Mouse (Mus musculus): ENCODE results near the gene Lcn2.

Gene Lcn2

DNA sequence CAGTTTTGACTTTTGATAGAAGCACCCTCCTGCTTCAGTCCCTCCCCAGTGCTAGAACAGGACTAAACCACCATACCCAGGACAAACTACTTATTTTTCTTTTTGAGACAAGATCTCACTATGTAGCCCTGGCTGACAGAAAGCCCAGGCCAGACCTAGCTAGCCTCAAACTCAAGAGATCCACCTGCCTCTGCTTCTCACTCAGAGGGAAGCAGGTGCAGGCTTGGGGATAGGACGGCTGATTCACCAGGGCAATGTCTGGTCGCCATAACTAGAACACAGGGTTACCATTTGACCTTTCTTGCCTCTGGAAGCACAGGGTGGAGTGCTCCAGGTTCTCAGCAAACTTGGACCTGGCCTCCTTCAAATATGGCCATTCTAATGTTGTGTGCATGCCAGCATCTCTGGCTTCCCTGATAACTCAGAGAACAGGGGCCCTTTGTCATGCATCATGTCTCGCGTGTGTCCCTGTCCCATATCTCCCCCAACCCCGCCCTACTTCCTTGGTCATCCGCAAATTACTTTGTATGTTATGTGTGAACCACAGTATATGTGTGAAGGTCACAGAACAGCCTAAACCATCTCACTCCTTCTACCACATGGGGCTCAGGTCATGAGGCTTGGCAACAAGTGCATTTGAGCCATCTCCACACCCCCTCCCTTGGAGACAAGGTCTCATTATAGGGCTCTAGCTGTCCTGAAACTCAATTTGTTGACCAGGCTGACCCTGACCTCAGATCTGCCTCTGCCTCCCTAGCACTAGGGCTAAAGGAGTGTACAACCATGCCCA, 24.9 kb upstream of the Lcn2 start:
- DNase-seq, result no peak

DNA sequence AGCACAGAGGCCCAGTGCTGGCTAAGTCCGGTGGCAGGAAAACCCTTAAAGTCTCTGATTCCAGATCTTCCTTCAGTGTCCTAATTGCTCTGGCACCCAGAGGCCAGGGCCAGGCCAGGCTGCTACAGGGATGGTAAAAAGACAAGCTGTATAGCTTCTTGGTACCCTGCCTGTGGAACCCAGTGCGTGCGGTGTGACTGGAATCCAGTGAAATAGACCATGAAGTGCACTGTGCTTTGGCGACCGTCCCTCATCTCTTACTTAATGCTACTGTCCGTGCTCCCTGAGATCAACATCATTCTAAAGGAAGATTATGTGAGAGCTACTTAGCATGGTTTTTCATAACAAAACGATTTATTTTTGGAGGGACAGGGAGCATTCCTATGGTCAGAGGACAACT, 23.4 kb upstream of the Lcn2 start:
- no peak for DNase-seq

DNA sequence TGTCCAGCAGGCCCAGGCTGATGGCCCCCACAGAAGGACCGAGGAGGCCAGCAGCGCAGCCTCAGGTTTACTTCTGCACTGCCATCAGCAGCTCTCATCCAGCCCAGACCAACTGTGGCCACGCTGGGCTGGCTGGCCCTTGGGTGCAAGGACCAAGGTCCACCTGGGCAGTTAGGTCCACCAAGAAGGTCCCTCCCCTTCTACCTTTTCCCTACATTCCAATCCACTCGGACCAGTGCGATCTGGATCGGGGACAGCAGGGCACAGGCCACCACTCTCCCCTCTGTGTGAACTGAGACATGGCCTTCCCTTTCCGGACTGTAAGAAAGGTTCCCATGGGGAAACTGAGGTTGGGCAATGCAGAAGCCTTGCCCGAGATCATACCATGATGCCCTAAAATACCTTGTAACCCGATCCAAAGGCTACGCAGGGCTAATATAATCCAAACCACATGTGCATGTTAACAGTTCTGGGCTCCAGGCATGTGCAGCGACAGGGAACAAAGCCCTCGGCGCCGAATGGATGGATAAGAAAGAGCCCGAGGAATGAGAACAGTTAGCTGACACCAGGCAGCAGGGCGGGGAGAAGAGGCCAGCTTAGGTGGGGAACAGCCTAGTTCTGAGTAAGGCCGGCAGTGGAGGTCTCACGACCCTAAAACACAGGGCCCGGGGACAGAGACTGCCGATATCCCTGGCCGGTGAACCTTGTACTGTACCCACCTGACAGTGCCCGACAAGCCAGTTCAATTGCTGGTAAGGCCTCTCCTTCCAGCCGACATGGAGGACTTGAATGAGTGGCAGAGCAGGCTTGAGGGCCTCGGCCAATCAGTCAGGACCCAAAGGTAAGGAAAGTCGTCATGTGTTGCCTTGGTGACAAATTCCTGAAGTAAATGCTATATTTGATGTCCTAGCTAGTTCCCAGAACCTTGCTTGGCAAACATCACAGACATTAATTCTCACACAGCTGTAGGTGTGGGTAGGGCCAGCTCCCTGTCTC, 20.7 kb upstream of the Lcn2 start:
- no peak for DNase-seq

DNA sequence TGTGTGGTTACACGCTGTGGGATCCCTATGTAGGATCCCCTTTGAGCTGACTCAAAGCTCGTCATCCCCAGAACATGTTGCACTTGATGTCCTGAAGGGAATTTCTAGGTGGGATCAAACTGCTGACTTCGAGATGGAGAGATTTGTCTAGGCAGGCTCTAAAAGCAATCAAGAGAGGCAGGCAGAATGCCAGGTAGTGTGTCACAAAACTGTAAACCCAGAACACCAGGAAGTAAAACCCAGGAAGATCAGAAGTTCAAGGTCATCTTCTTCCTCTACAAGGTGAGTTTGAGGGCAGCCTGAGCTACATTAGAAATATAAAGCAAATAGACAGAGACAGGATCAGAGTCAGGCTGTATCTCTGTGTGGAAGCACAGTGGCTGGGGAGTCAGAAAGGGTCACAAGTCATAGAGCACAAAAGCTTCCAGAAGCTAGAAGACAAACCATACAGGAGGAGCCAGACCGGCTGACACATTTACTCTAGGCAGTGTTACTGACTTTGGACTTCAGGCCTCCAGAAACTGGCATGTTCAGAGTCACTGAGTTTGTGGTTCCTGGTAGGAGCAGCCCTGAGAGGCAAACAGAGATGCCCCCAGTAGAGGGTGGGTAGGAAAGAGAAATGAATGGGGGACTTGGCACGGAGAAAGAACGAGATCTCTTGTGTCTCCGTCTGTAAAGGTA, 19.2 kb upstream of the Lcn2 start:
- no peak for DNase-seq

DNA sequence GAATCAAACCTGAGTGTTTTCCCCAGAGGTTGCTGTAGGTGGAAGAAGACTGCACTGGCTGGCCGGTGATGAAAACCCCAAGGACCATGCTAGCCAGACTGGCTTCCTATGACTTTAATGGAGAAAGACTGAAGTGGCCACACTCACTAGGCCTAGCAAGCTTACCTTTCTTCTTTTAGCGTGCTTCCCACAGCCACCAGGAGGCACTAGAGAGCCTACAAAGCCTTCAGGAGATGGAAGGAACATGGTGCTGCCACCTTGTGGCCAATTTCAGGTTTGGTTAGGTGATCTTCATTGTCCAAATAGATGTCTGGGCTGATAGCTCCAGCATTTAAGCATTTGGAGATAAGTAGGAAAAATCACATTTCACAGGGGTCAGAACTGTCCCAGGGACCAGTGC, 16.6 kb upstream of the Lcn2 start:
- DNase-seq, result peak; percentile 98

DNA sequence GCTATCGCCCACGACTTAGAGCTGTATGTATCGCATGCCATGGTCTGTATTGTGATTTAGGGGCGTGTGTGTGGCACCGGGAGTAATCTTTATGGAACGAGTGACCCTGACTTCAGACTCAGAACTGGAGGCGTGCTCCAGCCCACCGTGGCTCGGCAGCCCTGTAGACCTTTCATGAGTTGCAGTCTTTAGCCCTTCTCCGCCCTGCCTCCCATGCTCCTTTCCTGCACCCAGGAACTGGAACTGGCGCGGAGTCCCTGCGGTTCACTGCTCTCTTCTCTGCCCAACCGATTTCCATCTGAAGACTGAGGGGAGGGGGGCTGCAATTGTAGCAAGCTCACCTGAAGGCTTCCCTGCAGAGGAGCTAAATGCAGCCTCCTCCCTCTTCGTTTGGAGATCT, 8.6 kb upstream of the Lcn2 start:
- peak; percentile 45 for DNase-seq

DNA sequence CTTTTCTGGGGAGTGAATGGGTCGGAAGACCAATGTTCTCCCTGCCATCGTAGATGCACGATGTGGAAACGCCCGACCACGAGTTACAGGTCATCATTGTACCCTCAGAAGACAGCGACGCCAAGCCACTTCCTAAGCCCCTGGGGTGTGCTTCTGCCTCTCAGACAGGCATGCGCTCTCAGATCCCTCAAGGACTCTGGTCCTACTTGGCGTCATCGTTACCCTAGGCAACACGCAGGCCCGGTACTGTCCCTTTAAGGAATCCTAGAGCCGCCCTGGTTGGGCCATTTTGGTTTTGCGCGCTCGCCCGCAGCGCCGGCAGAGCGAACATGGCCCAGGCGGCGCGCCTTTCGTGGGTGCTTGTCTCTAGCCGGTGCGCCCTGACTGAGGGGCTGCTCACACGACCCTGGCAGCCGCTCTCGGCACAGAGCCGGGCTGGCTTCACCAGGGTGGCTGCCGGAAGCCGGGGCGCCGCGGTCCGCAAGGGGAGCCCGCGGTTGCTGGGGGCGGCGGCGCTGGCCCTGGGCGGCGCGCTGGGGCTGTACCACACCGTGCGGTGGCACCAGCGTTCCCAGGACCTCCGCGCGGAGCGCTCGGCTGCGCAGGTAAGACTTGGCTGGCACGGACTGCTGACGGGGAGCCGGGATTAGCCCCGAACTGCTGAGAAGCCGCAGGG, 8.0 kb upstream of the Lcn2 start:
- peak; percentile 78 for DNase-seq

DNA sequence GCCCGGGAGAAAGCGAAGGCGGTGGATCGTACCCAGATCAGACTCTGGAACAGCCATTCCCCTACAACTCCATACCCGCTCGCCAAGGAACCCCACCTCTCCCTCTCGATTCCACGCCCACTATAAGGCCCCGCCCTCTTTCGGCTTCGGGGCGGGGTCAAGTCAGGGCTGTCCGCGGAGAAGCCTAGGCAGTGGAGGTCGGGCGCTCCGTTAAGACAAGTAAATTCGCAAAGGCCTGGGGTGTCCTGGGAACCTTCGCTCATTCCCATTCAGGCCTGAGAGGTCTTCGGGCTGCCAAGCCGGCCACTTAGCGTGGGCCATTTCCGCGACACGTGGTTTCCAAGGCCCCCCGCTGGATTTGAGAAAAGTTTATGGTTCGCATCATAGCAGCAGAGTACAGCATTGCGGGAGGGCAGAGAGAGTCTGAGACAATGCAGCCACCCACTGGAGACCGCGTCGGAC, 7.5 kb upstream of the Lcn2 start, which contains the start of gene Ptges2:
Ptges2 (plus strand) TSS at position 413 of the 462 bp plus-strand sequence.
- DNase-seq, result peak; percentile 95

DNA sequence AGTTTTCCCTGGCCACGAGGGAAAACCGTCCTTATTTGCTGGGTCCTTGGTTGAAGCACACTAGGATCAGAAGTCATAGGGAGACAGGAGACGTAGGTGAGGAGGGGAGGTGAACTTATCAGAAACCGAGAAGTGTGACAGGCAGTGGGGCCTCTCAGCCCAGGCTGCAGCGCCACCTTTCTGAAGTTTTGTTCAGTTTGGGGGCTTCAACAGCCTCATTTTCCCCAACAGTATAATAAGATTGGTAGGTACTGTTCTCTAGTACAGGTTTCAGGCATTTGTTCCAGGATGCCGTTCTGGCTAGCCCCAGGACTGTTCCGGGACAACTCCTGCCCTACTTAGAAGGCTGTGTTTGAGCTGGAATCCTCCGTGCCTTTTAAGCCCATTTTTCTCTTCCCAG, 6.9 kb upstream of the Lcn2 start:
- DNase-seq, result peak; percentile 82

DNA sequence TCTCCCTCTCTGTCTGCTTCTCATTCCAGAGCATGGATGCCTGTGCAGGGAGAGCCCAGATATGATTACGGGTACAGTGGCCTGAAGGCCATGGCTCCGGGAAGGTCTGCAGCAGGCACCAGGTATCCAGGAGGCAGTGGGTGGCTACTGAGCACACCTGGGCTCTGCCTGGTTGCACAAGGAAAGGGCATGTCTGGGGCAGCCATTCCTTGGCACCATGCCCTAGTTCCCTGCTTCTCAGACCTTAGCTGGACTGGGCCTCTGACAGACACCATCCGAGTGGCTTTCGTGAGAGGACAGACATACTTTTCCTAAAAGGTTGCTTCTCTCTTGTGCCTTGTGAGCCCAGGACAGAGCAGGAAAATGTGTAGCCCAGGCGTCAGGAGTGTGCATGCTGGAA, 4.0 kb upstream of the Lcn2 start:
- no peak for DNase-seq

DNA sequence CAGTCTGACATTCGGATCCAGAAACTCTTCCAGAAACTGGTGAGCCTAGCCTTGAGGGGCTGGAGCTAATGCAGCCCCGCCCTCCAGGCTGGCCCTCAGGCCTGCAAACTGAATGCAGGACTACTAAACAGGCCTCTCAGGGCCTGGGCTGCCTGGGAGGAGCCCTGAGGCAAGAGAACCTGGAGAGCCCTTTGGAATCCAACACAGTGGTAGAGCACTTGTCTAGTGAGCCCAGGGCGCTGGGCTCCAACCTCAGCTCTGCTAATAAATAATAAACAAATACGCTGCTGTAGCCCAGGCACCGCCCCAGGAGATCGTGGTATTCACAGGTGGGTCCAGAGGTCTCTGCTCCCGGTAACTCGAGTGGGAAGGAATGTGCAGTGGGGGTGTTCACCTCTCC, 2.8 kb upstream of the Lcn2 start:
- DNase-seq, result no peak

DNA sequence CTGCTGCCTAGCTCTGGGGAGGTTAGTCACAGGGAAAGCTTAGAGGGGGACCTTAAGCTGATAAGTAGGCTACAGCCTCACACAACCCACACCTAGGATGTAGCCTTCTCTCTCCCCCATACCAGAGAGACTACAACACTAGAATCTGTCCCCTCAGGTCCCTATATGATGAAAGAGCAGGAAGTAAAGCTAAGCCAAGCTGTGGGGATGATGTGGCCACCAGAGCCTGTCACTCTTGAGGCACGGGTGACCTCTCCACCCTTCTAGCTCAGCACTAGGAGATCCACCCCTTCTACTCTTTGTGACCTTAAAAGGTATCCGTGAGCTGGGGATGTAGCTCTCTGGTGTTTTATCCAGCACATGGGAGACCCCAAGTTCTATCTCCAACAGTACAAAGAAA, 1.1 kb upstream of the Lcn2 start:
- DNase-seq, result no peak

DNA sequence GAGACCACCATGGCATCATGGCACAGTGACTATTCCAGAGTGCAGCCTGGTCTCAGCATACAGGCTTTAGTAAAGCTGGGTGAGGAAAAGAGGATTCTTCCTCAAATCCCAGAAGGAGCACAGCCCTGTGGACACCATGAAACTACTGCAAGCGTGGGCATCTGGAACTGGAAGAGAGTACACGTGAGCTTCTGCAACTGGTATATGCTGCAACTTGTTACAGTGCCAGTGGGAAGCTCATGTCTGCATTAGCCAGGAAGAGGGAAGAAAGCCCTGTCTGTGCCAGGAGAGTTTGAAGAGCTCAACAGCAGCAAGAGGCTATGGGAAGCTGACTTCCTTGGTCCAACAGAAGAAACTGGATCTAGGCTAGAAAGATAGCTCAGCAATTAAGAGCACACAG, 5.4 kb downstream of the Lcn2 start:
- DNase-seq, result no peak

DNA sequence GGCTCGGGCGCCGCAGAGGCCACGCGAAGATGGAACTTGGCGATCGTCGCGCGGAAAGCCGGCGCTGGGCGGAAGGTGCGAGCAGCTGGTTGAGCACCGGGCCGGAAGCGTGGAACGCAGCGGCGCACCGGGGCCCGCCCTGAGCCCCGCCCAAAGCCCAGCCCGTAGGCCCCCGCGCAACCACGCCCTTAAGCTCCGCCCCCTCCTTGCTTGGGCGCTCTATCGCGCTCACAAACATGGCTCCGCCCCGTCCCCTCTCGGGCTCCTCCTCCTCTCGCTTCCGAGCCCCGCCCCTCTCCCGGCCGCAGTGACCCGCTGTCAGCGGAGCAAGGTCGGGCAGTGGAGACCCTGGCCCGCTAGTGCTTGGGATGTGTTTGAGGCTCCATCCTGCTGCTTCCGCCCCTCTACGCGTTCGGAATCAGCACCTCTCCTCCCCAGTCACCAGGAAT, 6.3 kb downstream of the Lcn2 start, which contains the start of gene 1110008P14Rik:
1110008P14Rik (minus strand) TSS at position 164 of the 449 bp plus-strand sequence.
- peak; percentile 99 for DNase-seq

DNA sequence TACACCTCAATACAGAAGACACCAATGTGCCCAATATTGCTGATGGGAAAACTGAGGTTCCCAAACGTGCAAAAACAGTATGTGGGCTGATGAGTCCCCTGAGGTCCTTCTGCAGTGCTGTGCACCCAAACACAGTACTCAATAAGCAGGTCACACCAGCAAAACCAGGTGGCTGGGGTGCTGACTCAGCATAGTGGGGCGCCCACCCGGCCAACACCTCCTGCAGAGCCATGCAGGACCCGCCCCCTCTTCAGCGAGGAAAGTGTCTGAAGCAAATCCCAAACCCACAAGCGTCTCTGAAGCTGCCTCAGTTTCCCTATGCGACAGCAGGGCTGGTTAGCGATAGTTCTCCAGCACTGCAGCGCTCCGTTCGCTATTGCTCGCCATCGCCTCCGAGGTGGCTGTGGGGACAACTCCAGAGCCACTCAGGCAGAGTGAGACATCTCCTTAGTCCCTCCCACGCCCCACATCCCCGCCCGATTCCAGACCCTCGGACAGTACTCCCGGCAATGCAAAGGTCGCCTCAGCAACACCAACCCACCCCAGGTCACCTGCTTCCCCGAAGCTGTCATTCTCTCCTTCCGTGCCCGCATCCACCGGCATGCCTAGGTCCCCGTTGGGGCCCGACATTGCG, 6.8 kb downstream of the Lcn2 start:
- DNase-seq, result peak; percentile 77

DNA sequence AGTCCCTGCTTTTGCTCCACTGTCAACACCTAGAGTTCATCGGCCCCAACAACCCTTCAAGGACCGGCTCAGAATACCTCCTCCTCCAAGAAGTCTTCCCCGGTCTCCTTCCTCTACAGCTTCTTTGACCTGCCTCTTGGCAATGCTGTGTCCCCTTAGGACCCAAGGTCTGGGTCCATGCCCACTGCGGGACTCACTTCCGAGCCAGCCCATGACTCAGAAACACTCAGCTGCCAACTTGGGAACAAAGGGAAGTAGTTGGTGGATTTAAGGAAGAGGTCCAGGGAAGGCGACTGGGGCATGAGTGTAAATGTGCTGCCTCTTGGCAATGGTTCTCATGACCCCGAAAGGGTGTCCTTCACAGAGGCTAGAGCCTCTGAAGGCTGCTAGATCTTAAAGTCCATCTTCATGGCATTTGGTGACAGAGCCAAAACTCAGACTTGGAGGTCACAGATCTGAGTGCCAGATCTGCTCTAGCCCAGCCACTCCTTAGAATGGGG, 8.0 kb downstream of the Lcn2 start:
- DNase-seq, result no peak

DNA sequence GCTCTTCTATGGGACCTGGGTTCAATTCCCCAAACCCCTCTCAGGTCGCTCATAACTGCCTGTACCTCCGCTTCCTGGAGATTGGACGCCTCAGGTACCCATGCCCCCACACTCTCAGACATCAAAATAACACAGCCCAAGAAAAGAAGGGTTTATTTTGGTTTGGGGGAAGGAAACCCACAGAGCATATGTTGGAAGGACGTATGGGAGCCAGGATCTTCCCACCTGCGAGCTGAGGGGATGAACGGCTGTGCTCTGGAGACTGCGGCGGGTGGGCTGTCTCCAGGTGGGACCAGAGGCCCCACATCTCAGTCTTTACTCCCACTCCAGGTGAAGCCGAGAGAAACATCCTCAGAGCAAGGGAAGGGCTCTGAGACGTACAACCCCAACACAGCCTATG, 11.1 kb downstream of the Lcn2 start:
- DNase-seq, result no peak

DNA sequence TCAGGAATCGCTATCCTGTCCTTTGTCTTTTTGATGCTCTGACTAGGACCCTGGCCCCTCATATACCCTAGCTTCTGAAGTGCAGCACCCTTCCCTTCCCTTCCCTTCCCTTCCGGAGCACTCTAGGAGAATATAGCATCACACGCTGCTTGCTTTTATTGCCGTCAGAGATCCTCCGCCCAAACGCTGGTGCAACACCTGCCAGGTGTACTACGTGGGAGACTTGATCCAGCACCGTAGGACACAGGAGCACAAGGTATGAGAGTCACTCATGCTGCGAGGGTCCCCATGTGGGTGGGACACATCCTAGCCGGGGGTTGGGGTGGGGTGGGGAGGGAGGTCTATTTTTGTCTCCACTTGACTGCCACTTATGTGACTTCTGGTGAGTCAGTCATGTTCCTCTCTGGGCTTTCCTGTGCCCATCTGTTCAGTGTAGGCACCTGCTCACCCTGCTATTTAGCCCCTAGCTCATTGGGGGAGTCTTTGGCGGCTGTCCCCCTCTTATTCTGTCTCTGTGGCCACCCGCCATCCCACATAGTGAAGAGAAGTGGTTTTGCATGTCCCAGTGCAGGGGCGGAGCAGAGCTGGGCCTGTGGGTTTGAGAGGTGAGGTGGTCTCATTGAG, 12.6 kb downstream of the Lcn2 start:
- DNase-seq, result no peak

DNA sequence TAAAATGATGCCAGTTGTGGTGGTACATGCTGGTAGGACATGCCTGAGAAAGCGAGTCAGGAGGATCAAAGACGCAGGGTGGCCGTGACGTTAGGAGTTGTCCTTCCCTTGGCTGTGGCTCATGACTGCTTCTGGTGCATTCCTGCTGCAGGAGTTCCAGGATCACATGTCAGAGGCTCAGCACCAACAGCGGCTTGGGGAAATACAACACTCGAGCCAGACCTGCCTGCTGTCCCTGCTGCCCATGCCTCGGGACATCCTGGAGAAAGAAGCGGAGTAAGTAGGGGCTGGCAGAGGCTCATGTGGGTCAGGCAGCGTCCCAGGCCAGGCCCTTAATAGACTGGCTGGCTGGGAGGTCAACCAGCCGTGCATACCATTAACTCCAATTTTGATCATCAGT, 13.9 kb downstream of the Lcn2 start:
- DNase-seq, result no peak

DNA sequence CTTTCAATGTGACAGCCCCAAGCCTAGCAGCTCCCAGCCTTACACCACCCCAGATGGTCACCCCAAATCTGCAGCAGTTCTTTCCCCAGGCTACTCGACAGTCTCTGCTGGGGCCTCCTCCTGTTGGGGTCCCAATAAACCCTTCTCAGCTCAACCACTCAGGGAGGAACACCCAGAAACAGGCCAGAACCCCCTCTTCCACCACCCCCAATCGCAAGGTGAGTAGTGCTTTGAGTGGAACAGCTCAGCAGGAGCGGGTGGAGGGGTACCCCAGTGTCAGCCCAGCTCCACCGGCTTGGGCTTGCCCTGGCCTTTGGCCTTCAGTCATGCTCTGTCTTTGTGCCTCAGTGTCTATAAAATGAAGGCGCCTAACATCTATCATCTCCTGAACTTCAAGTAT, 20.7 kb downstream of the Lcn2 start:
- DNase-seq, result no peak

DNA sequence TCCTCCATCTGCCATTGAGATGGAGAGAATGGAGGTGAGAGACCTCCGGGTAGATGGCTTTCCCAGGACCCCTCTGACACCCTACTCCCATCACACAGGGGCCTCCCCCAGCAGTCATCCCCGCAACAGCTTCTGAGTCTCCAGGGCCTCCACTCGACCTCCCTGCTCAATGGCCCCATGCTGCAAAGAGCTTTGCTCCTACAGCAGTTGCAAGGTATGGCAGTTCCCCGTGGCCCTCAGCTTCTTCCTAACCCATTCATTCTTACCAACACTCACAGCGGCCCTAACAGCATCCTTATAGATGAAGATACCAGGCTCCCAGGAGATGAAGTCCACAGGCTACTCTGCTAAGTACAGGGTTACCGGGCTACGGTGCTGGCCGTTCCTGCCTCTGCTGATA, 23.9 kb downstream of the Lcn2 start:
- DNase-seq, result no peak
